Mouse (Mus musculus) pancreas, adult 10 weeks (tissue): ENCODE measurements around the gene Tinagl1. TPM values are rescaled to one million over a fixed set of nuclear protein-coding genes. Genes with fewer than 3 reads are reported as not detected.

Source experiments
- polyA plus RNA-seq: library from polyadenylated mRNA; stranded (reverse); fragments of 350-450 nt; fragmentation: Illumina TruSeq; extraction: RNeasy Lipid Tissue Mini Kit (QIAGEN cat#74804); gene quantifications from one replicate; pipeline ENCODE4 v1.2.3, GENCODE M21; 2015; ENCODE audit warnings: low read depth, low replicate concordance; ENCODE audit not compliant: insufficient read depth

The Tinagl1 gene
- 42.6 TPM for polyA plus RNA-seq

GRCm38 (mm10) chr4:130175072-130175711 lies at the start of gene Tinagl1:
Gene Tinagl1, minus strand, starts transcription at chr4:130175122.

GRCm38 (mm10) chr4:130222179-130222578 lies 47.3 kb upstream of the Tinagl1 start, which contains the start of gene Gm853:
Gene Gm853, minus strand, starts transcription at chr4:130222401.

GRCm38 (mm10) chr4:130139214-130139492 lies 35.8 kb downstream of the Tinagl1 start, which contains the start of gene Hcrtr1:
Gene Hcrtr1, minus strand, starts transcription at chr4:130139359.

Other genes starting within 250 kb of the Tinagl1 start
- not detected for gene Spocd1, start 245.9 kb downstream of the Tinagl1 start, polyA plus RNA-seq
- gene Adgrb2, start 190.3 kb downstream of the Tinagl1 start, polyA plus RNA-seq = 1.1 TPM
- gene Col16a1, start 127.3 kb downstream of the Tinagl1 start, polyA plus RNA-seq = 15.7 TPM
- 16.5 TPM for gene Pef1, start 72.6 kb downstream of the Tinagl1 start, polyA plus RNA-seq
- gene Hcrtr1, start 35.8 kb downstream of the Tinagl1 start, polyA plus RNA-seq = not detected
- not detected for gene Gm853, start 47.3 kb upstream of the Tinagl1 start, polyA plus RNA-seq
- gene Serinc2, start 104.1 kb upstream of the Tinagl1 start, polyA plus RNA-seq = 2.9 TPM
- gene Fabp3, start 133.5 kb upstream of the Tinagl1 start, polyA plus RNA-seq = 4.1 TPM
- not detected for gene Gm10570, start 133.6 kb upstream of the Tinagl1 start, polyA plus RNA-seq
- 4.8 TPM for gene Zcchc17, start 184.8 kb upstream of the Tinagl1 start, polyA plus RNA-seq
- gene Snrnp40, start 185.0 kb upstream of the Tinagl1 start, polyA plus RNA-seq = 9.0 TPM